Mouse (Mus musculus) liver, embryonic 14.5 days (tissue): ENCODE measurements around the gene Glmp.
"Not testable (repeated sequence)": the region's sequence is repeated elsewhere in the genome, so short reads cannot be mapped to it uniquely, and the experiment has no call there.

Source experiments
- CTCF ChIP-seq: IDR thresholded peaks from 2 replicates; pipeline ENCODE4 v1.5.1; 2016; ENCODE audit warnings: antibody characterized with exemption, low read depth, control low read depth
- EP300 ChIP-seq: IDR thresholded peaks from 2 replicates; pipeline ENCODE4 v1.6.1; 2016; ENCODE audit warnings: antibody characterized with exemption, low read depth

DNA sequence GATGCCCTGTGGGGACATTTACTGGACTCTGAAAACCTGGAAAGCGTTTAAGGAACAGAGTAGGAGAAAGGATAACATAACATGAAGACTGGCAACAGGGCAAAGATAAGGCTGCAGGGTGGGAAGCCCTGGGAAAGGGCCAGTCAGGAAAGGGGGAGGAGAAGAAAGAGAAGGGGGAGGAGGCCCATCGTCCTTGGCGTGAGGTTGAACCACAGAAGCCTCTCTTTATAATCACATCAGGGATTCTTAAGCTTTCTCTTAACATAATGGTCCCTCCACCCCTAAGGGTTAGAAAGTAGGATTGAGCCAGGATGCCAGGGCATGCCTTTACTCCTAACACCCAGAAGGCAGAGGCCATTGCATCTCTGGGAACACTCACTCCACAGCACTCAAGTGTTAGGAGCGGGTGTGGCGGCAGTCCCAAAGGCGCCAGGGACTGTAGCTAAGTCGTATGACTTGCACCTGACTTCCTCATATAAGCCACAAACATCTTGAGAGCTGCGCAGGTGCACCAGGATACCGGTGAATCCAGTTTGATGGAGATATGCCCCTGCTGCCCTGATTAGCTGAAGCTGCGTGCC is 36.6 kb upstream of the Glmp start:
- TF ChIP-seq EP300, CTCF: not testable (repeated sequence)
